Mouse (Mus musculus): ENCODE measurements around the gene Negr1.

The Negr1 gene

GRCm38 (mm10) chr3:156809836-156810235 is 248.2 kb downstream of the Negr1 start:
- DNase-seq = no peak

GRCm38 (mm10) chr3:156816938-156817337 is 255.3 kb downstream of the Negr1 start:
- no peak for DNase-seq

GRCm38 (mm10) chr3:156817452-156817851 is 255.9 kb downstream of the Negr1 start:
- no peak for DNase-seq

DNA sequence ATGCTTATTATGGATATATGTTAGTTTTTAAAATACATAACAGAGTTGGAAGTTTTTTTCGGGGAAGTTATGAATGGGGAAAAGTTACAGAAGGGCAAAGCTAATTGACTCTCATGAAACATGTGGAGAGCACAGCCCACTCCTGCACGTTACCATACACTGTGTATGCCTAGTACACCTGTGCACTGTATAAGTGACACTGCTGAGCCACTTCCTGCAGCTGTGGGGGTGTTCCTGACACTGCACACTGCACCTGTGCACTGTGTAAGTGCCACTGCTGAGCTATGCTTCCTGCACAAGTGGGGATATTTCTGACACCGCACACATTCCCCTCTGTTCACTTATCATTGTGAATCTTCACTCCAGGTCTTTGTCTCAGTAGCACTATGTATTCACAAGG is 261.4 kb downstream of the Negr1 start:
- DNase-seq = no peak

GRCm38 (mm10) chr3:156833920-156834319 is 272.3 kb downstream of the Negr1 start:
- DNase-seq = no peak

GRCm38 (mm10) chr3:156838550-156838949 is 277.0 kb downstream of the Negr1 start:
- no peak for DNase-seq

DNA sequence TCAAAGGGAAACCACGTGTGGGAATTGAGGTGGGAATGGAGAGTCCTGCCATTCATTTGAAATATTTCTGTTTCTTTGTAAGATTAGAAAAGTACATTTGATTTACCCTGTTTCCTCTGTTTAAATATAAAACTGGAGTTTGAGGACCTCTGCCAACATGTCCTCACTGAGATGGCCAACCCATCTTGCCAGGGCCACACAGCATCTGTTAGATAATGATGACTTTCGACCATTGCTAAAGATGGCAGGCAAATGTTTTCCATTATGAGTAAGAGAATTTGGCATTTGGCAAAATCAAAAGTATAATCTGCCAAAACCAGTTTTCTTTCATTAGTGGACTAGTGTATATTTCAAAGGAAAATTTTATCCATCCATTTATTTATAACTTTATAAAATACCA is 286.8 kb downstream of the Negr1 start:
- no peak for DNase-seq

- peak; percentile 22 for DNase-seq
Measured at GRCm38 (mm10) chr3:156851921-156852320, 290.3 kb downstream of the Negr1 start.

DNA sequence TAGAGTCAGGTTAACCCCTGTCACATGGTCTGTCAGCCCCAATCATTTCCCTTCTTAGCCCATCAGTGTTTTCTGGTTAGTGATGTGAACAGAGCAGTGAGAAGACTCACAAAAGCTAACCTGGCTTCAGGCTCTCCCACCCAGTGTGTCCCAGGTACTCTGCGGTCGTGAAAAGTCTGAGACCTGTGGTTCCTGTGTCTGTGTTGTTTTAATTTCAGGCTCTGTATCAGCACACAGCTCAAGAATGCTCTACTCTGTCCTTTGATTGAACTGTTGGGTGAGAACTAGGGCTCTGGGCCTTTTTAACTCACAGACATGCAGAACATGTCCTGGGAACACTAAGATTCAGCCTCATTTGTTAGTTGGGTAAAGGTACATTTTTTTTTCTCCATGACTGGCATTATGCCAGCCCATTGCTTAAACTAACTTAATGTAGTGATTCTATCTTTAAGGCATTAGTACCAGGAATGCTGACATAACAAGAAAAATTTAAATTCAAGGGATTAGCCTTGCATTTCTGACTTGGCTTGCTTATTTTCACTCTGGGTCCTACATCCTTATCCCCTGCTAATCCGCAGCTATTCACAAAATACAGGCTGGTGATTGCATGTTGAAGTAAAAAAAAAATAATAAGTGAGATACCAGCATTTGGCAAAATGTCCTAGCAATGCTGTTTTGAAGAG is 308.8 kb downstream of the Negr1 start:
- DNase-seq = no peak

DNA sequence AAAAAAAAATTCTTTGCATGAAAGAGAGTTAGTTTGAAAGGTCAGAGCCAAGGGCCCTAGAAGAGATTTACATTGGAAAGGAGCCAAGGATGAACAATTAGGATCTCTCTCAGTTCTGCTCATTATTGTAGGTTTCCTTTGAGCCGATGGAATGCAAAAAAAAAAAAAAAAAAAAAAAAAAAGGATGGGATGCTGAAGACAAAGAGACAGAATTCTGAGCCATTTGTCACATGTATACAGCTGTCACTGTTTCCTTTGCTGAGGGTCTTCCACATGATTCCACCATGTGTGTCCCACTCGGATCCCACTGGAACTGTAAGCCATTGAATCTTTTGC is 309.3 kb downstream of the Negr1 start:
- DNase-seq = no peak

DNA sequence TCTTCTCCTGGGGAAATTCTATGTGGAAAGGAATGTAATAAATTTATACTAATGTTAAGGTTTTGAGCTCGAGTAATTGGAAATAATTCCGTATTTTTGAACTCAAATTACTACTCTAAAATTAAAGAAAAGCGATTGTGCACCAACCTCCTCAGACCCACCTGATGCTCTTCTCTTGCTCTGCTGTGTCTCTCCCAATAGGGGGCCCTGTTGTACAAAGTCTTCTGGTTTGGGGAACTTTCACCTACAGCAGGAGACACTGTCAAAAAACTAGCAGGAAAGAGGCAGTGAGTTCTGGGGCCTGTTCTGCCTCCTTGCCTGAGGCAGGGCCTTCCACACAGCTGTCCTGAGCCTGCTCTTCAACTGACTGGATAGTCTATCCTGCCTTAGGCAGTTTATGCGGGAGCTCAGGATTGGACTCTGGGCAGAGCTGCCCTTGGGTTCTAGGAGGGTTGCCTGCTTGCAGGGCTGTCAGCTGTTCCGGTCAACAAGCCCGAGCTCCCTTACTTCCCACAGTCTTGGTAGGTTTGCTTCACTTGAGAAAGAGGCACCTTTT is 310.1 kb downstream of the Negr1 start:
- no peak for DNase-seq

- DNase-seq = no peak
Measured at GRCm38 (mm10) chr3:156876551-156876950, 315.0 kb downstream of the Negr1 start.

- no peak for DNase-seq
Measured at GRCm38 (mm10) chr3:156882129-156882528, 320.5 kb downstream of the Negr1 start.

DNA sequence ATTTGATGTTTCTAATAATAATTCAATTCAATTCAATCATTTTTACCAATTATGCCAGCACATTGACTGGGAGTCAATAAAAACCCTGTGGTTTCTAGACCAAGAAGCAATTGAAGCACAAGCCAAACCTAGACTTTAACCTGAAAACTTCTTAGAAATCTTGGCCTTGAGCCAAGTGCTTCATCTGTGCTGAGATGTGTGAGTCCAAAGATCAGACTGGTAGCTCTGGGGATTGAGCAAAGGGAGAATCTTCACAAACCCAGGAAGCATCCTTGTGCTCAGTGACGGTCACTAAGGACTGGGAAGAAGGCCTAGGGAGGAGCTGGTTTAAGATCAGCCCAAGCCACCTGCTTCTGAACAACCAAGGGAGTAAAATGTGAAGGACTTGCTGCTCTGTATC is 322.3 kb downstream of the Negr1 start:
- no peak for DNase-seq

DNA sequence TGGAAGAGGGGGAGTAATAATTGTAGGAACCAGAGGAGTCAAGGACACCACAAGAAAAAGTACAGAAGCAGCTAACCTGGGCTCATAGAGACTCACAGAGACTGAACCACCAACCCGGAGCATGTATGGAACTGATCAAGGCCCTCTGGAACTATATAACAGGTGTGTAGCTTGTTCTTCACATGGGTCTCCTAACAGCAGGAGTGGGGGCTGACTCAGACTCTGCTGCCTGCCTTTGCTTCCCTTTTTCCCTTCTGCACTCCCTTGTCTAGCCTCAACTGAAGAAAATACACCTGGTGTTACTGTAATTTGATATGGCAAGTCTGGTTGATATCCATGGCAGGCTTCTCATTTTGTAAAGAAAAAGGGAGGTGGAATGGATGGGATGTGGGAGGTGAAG is 324.1 kb downstream of the Negr1 start:
- no peak for DNase-seq

DNA sequence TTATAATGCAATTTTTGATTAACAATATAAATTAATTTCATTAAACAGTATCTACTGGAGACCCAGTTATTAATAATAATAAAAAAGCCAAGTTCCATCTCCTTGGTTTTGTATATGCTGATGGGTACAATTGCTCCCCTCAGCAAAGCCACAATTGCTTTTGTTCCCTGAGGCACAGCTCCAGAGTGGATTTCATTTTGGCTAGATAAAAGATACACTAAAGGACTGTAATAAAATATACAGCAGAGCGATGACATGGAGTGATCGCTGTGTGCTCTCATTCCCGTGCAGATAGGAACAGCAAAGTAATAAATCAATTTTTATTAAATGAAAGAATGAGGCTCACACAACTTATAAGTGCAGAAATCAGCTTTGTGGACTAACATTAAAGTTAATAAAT is 325.3 kb downstream of the Negr1 start:
- no peak for DNase-seq

GRCm38 (mm10) chr3:156890986-156891385 is 329.4 kb downstream of the Negr1 start:
- DNase-seq = no peak

DNA sequence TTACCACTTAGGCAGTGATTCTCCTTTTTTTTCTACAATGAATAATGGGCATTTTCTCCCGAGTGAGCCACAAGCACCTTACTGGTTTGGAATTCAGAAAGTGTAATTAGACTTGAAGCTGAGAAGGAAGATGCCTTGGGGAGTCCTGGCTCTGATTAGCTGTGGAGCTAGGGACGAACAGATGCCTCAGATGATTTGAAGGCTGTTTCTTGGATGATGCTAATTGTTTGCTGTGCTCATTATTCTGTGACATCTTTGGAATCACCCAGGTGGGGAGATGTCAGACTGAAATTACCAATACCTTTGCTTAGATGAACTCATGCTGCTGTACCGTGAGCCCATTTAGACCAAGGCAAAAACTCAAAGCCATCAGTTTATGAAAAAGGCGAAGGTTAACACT is 333.7 kb downstream of the Negr1 start:
- no peak for DNase-seq

DNA sequence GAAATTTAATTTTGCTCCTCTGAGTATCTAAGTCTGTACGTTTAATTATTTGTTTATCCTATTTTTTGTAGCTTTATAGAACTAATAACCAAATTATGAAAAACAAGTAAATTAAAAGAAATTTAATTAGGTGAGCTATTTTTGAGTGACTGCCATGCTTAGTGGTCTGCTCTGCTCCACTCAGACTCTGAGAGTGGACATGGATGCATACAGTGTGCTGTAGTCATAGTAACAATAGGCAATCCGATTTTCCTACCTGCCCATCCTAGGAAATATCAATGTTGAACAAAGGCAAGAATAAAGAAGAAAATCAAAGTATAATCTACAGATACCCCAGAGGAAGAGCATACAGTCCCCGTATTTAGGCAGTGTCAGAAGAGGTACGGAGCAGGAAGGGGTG is 334.5 kb downstream of the Negr1 start:
- DNase-seq = no peak

DNA sequence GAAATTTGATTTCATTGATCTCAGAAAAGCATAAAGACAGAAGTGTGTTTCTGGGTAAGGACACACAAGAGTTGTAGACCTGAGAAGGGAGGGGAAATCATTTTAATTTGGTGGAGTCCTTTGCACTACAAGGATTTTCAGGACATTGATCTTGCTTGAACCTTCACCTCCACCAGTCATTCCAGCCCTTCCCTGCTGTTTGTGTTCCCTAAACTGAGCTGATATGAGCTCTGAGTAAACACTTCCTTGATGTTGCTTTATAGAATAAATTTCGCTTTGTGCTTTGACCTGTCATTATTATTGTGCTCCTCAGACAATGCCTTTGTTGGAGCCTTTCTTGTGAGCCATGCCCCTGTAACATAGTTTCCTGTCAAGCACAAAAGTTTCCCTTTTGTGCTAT is 335.0 kb downstream of the Negr1 start:
- DNase-seq = no peak

DNA sequence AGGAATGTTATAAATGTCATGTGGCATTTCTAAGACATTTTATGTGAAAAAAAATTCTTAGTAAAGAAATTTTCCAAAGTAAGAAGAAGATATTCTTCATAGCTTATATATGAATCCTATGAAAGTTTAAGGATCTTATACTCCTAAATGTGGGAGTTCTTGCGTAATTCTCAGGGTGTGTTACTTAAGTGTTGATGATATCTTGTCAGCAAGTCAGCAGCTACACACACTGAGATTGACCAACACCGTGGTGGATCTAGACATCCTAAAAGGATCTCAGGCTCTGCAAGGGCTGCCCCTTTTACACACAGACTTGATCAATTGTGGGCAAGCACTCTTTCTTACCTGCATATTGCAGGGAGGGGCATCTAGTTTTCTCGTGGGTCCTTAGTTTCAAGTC is 339.5 kb downstream of the Negr1 start:
- no peak for DNase-seq

GRCm38 (mm10) chr3:156903925-156904576 is 342.5 kb downstream of the Negr1 start:
- DNase-seq = no peak

DNA sequence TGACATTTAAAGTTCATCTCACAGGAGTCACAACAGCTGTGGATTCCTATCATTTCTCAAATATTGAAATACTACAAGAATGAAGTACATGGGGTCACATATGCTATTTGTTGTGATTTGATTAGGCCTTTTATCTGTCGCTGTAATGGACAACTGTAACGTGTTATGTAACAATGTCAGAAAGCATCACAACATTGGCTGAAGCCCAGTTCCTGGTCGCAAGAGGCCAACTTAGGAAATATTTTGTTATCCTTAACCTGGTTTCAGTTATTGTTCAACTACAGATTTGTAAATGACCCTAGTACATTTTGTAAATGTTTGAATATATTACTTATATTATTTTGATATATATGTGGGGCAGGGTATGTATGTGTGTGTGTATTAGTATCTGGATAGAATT is 351.2 kb downstream of the Negr1 start:
- DNase-seq = no peak

DNA sequence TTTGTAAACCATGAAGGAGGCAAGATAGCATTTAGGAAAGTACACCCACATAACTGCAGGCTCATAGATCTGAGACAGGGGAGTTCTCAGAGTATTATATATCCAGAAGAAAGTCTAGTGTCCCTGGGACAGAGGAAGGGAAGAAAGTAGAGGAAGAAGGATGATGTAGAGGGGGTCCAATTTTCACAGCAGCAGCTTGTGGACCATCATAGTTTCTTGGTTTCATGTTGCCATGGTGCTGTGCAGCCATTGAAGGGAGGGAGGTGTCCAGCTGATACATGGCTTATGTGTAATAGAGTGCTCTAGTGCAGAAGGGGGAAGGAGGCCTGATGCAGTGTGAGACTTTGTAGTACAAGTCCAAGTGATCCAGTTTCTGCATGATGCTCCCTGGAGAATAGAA is 359.8 kb downstream of the Negr1 start:
- no peak for DNase-seq

DNA sequence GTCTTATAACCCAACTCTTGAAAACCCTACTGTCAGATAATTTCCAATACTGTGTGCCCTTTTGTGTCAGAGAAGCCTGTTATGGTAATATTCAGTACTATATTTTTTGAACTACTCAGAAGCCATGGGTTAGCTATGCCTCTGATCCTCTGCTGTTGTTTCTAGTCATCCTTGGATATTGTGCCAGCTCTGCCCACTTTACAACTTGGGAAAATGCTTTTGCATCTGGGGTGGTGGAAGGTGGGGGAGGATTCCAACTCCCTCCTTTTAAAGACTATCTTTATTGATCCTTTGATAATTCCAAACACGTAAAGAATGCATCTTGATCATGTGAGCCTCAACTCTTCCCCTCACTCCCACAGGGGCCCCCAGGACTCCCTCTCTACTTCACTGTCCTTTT is 361.6 kb downstream of the Negr1 start:
- DNase-seq = no peak

Data from right cerebral cortex, postnatal 14 days (tissue).